Mouse (Mus musculus): ENCODE data around the gene Hsd17b14.

DNA sequence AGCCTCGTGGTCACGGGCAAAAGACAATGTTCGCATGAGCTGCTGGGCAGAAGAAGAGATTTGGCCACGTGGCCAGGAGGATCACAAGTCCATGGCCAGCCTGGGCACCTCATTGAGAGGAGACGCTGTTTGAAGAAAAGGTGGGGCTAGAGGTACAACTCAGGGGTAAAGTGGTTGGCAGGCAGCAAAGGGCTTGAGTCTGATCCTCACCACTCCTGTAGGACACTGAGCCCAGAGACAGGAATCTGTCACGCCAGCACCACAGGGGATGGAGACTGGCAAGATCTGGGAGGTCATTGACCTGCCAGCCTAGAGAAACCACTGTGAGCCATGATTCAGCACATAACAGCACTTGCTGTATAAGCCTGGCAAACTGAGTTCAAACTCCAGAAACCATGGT lies 42.8 kb downstream of the Hsd17b14 start:
- no peak for TF ChIP-seq CTCF (IDR thresholded peaks at IDR 0.05; ENCODE audit: borderline replicate concordance, insufficient read depth, low read depth, low read length)
- TF ChIP-seq POLR2A (IDR thresholded peaks at IDR 0.05; ENCODE audit: borderline replicate concordance, insufficient read depth, low read length), result no peak

Data from cerebellum, adult 2 months (tissue).